In genomic region chr9:44483510-44484044, GRCm38 (mm10) we compare ENCODE assay signal across 8 mouse cellular contexts. TPM values are rescaled to one million over a fixed set of nuclear protein-coding genes. Genes with fewer than 3 reads are reported as not detected.
DNase-seq lines count a peak whose midpoint lies in the region; ATAC-seq and TF ChIP-seq lines count a peak whose summit lies in the region.

No protein-coding gene starts in this region.

- peak; percentile 78 for DNase-seq in embryo, embryonic 10 days (ENCODE audit: low spot score)
- DNase-seq in embryo, embryonic 9.5 days (ENCODE audit: extremely low spot score), result no peak
- DNase-seq in adipocyte (ENCODE audit: low spot score), result peak; percentile 90
- peak; percentile 57 for DNase-seq in heart, postnatal 25 days (ENCODE audit: low spot score)
- peak; percentile 51 to 72 for DNase-seq in left cerebral cortex, postnatal 10 days (ENCODE audit: extremely low spot score in 1 of 2, low spot score in 2 of 2)

- TF ChIP-seq CTCF in testis, adult 2 months (IDR thresholded peaks at IDR 0.05; ENCODE audit: control insufficient read depth, insufficient read depth, insufficient replicate concordance, low read depth, low read length), result no peak

- peak overlapping the region; percentile 97 for H3K4me3 ChIP-seq in embryonic facial prominence, embryonic 15.5 days (replicated peaks)
- H3K4me3 ChIP-seq in testis, adult 2 months (ENCODE audit: control insufficient read depth, low read depth, low read length), result peak overlapping the region; percentile 85

- H3K9ac ChIP-seq in embryonic facial prominence, embryonic 15.5 days, result peak overlapping the region; percentile 99

- 0 out of 2 replicates have a peak, but pooled peaks have one; percentile 1 for ATAC-seq in embryonic facial prominence, embryonic 15.5 days (ENCODE audit: insufficient number of reproducible peaks, low FRiP score, low TSS enrichment, low read depth)
- ATAC-seq in megakaryocyte progenitor cell, adult 5-6 weeks (replicated peaks; ENCODE audit: poor library complexity), result 0 out of 2 replicates have a peak, but pooled peaks have one; percentile 6

- H3K4me2 ChIP-seq in embryonic facial prominence, embryonic 15.5 days (replicated peaks), result peak overlapping the region; percentile 83

- H3K36me3 ChIP-seq in embryonic facial prominence, embryonic 15.5 days, result no peaks in the 10 kb centered on the region
- H3K36me3 ChIP-seq in testis, adult 2 months (ENCODE audit: control insufficient read depth, insufficient read depth, low read length), result no peaks in the 10 kb centered on the region

- H3K4me1 ChIP-seq in embryonic facial prominence, embryonic 15.5 days, result peaks cover 64% of the 10 kb centered on the region
- peaks cover 14% of the 10 kb centered on the region for H3K4me1 ChIP-seq in testis, adult 2 months (ENCODE audit: control insufficient read depth, insufficient read depth, low read length)

- no peaks in the 10 kb centered on the region for H3K27me3 ChIP-seq in embryonic facial prominence, embryonic 15.5 days
- H3K27me3 ChIP-seq in testis, adult 2 months (ENCODE audit: control insufficient read depth, insufficient read depth, low read length), result no peaks in the 10 kb centered on the region

- no peaks in the 10 kb centered on the region for H3K9me3 ChIP-seq in embryonic facial prominence, embryonic 15.5 days (replicated peaks)

- peak overlapping the region; percentile 96 for H3K27ac ChIP-seq in embryonic facial prominence, embryonic 15.5 days (replicated peaks)
- peak overlapping the region; percentile 77 for H3K27ac ChIP-seq in testis, adult 2 months (ENCODE audit: control insufficient read depth, insufficient read depth, low read depth, low read length)

- intact Hi-C loops in heart, postnatal 25 days (cut with DNase I), result no loop called here
- intact Hi-C loops in left cerebral cortex, postnatal 10 days (cut with DNase I), result loop anchor here (2.0 kb wide), 1 partner anchor 15 kb away; no protein-coding TSS in a partner anchor

- TF ChIP-seq POLR2A in testis, adult 2 months (IDR thresholded peaks at IDR 0.05; ENCODE audit: control insufficient read depth, low read depth, low read length), result no peak; the same call in 1 of the 2 replicates

- WGBS in embryonic facial prominence, embryonic 15.5 days, result under 1% methylated on average over 12 of the region's 12 CpGs

RNA-seq across cellular contexts. Expression of gene Bcl9l, which starts 1.0 kb away (rescaled TPM):
- 21.2 and 21.8 TPM in 2 replicates for polyA plus RNA-seq in embryonic facial prominence, embryonic 15.5 days (2015; fragmentation: Nextera tagmentation; extraction: Ambion mirVana)
- 10 to 100 TPM; 44.9 to 57.6 TPM for total RNA-seq in heart, postnatal 25 days (2021)
- total RNA-seq in left cerebral cortex, postnatal 10 days (2021), result 10 to 100 TPM; 85.4 to 98.1 TPM
- total RNA-seq in megakaryocyte progenitor cell, adult 5-6 weeks (2015), result 4.3 and 4.5 TPM in 2 replicates
- total RNA-seq in megakaryocyte progenitor cell, adult 5-6 weeks (2017), result 1.6 and 1.8 TPM in 2 replicates
- polyA plus RNA-seq in testis, adult 2 months (2012; rRNA removed), result 8.4 and 9.1 TPM in 2 replicates

RNA-seq across cellular contexts. Expression of gene Upk2, which starts 28.8 kb away (rescaled TPM):
- 2.1 and 3.3 TPM in 2 replicates for polyA plus RNA-seq in embryonic facial prominence, embryonic 15.5 days (2015; fragmentation: Nextera tagmentation; extraction: Ambion mirVana)
- total RNA-seq in heart, postnatal 25 days (2021), result not detected
- not detected for total RNA-seq in left cerebral cortex, postnatal 10 days (2021)
- not detected in 2 replicates for total RNA-seq in megakaryocyte progenitor cell, adult 5-6 weeks (2015)
- not detected in 2 replicates for total RNA-seq in megakaryocyte progenitor cell, adult 5-6 weeks (2017)
- 2.2 and 4.3 TPM in 2 replicates for polyA plus RNA-seq in testis, adult 2 months (2012; rRNA removed)

RNA-seq across cellular contexts. Expression of gene Foxr1, which starts 42.6 kb away (rescaled TPM):
- polyA plus RNA-seq in embryonic facial prominence, embryonic 15.5 days (2015; fragmentation: Nextera tagmentation; extraction: Ambion mirVana), result not detected in 2 replicates
- not detected for total RNA-seq in heart, postnatal 25 days (2021)
- not detected for total RNA-seq in left cerebral cortex, postnatal 10 days (2021)
- total RNA-seq in megakaryocyte progenitor cell, adult 5-6 weeks (2015), result not detected in 2 replicates
- total RNA-seq in megakaryocyte progenitor cell, adult 5-6 weeks (2017), result not detected in 2 replicates
- polyA plus RNA-seq in testis, adult 2 months (2012; rRNA removed), result 1.5 and 2.0 TPM in 2 replicates

Comparison
In these comparisons a context has a peak if more than half of its experiments do, and no peak if none do; other contexts are left out.
1. RNA of gene Bcl9l, which starts 1.0 kb away (total RNA-seq): 85.4 to 98.1 TPM in left cerebral cortex, postnatal 10 days and 44.9 to 57.6 TPM in heart, postnatal 25 days; 1.6 to 4.5 TPM in megakaryocyte progenitor cell, adult 5-6 weeks; every median in the first group is over 4 times any median in the second.